Mouse (Mus musculus): ENCODE measurements around the gene Ptger3.

The Ptger3 gene

DNA sequence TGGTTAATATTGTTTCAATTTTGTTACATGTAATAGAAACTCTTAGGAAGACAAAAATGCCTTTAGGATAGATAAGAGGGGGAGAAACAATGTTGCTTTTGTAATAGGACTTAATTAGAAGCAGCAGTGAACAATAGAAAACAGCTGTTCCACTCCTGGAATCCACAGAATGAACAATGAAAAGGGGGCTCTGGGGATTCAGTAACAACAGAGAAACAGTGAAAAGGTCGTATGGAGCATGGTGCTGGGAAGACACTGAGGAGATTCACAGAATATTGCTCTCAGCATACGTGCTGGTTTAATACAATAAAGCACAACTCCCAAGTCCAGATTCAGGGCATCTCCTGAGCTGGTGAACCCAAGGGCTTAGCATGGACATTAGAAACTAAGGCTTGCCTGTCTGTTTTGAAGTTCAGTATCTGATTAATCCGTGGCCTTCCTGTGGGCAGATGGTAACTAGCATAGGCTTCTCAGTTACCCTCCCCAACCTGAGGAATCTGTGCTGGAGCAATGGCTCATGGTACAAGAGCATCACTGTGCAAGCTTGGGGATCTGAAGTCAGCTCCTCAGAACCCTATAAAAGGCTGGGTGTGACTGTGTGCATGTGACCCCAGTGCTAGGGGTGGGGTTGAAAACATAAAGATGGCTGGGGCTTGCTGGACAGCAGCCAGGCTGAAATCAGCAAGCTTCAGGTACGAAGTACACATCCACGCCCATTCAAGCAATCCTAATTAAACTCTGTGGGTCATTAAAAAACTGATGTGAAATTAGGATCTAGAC lies 16.1 kb downstream of the Ptger3 start:
- no peak for DNase-seq (ENCODE audit: low spot score in 2 of 2)

DNA sequence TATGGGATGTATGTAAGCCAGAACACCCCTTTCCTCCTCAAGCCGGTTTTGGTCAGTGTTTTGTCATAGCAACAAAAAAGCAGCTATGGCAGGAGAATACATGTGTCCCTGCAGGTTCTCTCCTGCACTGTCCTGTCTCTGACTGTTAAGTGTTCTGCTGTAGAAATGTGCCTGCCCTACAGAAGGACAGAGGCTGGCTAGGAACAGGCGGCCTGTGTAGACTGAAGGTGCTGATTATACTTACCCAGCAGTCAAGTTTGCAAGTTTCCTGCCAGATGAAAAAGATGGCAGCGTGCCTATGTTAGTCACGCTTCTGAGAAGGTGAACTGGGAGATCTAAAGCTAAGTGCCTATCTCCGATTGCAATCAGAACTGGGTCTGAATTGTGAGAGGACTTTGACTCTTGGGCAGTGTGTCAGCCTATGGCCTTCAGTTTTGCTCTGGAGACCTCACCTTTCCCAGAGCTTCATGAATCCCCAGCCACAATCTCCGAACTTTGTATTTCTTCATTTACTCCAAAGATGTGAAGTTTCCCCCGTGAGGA lies 31.2 kb downstream of the Ptger3 start:
- DNase-seq (ENCODE audit: low spot score in 2 of 2): no peak

DNA sequence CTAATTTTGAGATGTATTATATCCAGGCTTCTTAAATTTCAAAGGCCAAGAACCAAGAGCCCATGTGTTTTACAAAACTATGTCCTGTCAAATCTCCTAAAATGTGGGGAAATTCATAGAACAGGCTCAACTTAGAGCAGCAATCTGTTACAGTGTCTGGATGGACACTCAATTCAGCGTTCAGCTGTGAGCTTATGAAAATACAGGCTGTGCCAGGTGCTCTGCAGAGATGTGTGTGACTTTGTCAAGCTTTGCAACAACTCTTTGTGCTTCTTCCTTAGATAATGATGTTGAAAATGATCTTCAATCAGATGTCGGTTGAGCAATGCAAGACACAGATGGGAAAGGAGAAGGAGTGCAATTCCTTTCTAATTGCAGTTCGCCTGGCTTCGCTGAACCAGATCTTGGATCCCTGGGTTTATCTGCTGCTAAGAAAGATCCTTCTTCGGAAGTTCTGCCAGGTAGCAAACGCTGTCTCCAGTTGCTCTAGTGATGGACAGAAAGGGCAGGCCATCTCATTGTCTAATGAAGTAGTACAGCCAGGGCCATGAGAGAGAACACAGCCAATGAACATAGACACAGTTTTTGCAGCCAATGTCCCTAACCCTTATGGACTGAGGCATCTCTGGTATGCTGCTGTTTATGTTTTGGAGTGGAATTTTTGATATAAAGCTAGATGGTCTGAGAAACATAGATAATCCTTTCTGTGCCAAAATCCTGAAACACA lies 38.2 kb downstream of the Ptger3 start:
- DNase-seq (ENCODE audit: low spot score in 2 of 2): peak in 1 of 2 experiments; percentile 46

DNA sequence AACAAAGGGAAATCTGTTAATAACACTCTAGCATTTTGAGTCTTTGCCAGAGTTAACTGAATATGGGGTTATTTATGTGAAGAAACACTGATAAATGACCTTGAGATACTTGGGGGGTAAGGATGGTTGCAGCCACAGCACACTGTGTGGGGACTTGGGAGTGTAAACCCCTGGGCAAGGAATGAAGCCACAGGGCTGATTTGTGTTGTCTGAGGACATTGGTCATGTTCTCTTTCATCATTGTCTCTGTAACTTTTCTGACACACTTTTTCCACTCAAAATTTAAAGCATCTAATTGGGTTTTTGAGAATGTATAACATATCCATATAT lies 38.7 kb downstream of the Ptger3 start:
- DNase-seq (ENCODE audit: low spot score in 2 of 2): no peak

DNA sequence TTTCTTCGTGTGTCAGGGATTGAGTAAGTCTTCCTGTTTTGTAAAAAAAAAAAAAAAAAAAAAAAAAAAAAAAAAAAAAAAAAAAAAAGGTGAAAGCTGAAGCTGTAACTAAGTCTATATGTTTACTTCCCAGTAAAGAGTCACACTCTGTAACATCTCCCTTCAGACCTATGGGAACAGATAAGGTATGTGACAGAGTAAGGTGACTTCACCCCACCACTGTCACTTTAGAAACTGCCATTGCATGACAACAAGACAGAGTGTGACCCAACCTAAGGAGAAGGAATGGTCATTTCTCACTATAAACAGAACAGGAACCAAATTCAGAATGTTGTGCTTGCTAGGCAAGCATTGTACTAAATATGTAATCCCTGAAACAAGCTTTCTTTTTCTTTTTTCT lies 46.9 kb downstream of the Ptger3 start:
- DNase-seq (ENCODE audit: low spot score in 2 of 2): no peak

DNA sequence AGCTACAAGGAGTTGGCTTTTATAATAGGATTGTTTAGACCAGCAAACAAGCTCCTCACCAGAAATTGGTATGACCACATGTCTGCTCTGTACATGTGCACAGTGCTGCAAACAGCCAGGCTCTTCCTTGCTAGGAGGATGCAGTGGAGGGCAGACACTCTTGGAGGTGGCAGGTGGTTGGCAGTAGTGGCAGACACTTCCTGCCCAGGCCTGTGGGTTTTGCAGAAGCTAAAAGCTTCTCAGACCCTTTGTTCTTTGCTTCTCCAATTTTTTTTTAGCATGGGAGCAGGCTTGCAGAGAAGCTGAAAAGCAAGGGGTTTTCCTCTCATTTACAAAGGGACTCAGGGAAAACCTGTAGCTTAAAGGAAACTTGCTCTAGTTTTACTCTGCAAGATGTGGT lies 50.3 kb downstream of the Ptger3 start:
- DNase-seq (ENCODE audit: low spot score in 2 of 2): peak; percentile 33 to 38

DNA sequence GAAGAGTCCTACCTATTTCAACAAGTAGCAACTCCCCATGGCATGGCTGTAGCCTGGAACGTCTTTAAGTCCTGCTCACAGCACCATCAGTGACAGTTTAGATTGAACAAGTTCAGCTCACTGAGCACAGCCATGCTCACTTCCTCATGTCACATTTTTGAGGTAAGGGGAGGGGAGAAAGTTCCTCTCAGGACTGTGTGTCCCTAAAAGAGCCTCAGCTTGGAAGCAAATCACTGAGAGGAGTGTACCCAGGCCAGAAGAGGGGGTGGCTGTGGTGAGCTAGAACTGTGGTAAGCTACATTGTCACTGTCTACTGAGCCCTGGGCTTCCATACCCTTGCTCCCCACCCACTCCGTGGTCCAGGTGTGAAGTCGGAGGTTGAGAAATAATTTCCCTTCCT lies 60.7 kb downstream of the Ptger3 start:
- DNase-seq (ENCODE audit: low spot score in 2 of 2): no peak

DNA sequence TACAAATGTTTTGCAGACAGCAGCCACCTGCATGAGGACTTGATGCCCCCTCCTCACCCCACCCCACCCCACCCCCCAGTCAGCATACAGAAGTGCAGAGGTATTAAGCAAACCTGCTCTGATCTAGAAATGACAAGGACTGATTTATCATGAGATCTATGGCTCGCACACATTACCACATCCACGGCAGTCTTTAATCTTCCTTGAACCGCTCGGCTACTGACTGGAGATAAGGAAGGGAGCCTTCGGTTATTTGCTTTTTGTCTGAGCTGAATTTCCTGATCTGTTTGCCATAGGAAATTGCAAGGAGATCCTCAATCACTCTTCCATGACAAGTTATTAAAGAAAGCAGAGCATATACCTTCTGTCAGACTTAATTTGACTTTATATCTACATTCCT lies 64.0 kb downstream of the Ptger3 start:
- no peak for DNase-seq (ENCODE audit: low spot score in 2 of 2)

DNA sequence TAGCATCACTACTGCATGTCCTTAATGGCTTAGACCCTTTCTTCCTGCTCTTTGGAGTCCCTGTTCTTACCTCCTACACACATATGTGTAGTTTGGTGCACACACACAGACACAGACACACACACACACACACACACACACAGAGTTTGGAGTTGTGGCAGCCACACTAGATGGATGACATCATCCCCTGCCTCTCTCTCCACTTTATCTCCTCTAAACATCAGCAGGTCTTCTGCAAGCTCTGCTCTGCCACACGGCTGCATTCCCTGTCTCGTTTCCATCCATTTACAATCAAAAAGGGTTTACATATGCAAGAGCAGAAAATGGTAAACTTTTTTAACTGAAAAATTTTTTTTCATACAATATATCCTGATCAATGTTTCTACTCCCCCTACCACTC lies 64.7 kb downstream of the Ptger3 start:
- no peak for DNase-seq (ENCODE audit: low spot score in 2 of 2)

DNA sequence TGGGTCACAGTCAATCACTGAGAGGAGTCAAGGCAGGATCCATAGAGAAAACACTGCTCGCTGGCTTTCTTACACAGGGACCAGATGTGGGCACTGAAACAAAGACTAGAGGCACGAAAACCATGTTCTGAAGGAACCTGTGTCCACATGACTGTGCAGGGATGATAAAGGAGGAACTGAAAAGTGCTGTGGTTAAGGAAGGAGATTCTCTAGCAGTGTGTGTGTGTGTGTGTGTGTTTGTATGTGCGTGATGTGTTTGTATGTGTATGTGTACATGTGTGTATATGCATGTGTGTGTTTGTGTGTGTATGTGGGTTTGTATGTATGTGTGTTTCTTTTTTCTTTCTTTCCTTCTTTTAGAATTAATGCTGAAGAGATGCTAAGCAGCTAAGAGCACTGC lies 67.7 kb downstream of the Ptger3 start:
- no peak for DNase-seq (ENCODE audit: low spot score in 2 of 2)

DNA sequence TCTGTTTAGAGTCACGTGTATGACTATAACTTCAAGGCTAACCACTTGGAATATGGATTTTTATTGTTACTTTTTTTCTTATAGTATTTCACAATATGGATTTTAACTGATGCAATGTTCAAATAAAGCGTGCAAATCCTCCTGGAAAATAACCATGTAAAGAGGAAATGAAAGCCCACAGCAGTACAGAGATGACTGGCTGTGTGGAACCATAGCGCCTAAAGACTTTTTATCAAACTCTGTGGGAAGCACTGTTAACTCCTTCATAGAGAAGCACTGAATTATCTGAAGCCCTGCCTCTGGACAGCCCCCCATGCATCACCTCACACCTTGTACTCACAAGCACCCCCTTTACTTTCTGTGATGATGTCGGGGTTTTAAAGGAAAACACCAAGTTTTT lies 69.0 kb downstream of the Ptger3 start:
- no peak for DNase-seq (ENCODE audit: low spot score in 2 of 2)

DNA sequence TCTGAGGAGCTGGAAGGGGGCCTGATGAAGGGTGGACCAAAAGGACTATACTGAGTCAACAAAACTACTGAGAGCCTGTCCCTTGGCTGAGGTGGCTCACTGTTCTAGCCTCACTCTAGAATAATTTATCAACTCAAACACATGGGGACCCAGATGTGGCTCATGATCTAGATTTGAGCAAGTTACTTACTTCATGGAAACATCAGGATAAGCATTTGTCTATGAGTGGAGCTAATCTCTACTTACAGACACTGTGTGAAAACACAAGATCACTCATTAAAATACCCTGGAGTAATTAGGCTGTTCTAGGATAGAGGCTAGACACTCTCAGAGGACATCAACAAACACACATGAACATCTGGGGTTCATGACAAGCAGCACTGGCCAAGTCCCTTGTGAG lies 70.2 kb downstream of the Ptger3 start:
- DNase-seq (ENCODE audit: low spot score in 2 of 2): no peak

DNA sequence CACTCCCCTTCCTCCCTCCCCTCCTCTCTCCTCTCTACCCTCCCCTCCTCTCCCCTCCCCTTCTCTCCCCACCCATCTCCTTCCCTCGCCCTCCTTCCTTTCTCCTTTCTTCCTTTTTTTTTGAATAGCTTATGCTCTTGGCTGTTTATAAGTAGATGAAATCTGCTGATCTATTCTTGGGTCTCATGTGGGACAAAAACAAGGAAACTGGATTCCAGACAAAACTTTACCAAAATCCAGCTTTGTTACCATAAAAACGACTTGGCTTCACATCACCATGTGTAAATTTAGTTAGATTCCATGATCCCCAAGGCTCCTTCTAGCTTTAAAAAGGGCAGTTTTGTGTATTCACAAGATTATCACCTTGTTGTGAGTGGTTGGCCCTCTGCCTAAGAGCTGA lies 70.6 kb downstream of the Ptger3 start:
- DNase-seq (ENCODE audit: low spot score in 2 of 2): no peak

DNA sequence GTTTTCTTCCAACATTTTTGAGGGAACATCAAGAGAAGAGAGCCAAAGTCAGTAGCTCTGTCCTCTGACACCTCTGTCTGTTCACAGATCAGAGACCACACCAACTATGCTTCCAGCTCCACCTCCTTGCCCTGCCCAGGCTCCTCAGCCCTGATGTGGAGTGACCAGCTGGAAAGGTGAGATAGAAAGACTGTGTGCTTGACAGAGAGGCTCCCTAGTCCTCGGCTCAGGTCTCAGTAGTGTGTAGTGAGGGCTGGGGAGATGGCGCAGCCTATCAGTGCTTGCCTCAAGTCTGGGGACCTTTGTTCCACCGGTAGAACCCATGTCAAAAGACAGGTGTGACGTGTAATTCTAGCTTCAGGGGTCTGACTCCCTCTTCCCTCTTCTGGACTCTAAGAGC lies 74.9 kb downstream of the Ptger3 start:
- no peak for DNase-seq (ENCODE audit: low spot score in 2 of 2)

DNA sequence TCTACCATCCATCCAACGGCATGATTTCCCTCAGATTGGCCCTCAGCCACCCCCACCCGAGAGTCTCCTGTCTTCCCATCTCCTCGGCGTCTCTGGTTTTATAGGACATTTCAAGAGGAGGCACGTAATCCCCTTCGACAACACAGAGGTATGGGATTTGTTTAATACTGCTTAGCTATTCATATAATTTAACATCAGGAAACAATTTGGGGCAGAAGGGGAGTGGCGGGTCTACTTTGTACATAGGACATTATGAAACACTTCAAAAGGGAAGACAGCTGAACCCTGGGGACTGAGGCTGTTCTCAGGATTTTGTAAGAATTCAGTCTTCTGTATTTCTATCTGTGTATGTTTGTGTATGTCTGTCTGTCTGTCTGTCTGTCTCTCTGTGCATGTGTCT lies 94.9 kb downstream of the Ptger3 start:
- DNase-seq (ENCODE audit: low spot score in 2 of 2): no peak

DNA sequence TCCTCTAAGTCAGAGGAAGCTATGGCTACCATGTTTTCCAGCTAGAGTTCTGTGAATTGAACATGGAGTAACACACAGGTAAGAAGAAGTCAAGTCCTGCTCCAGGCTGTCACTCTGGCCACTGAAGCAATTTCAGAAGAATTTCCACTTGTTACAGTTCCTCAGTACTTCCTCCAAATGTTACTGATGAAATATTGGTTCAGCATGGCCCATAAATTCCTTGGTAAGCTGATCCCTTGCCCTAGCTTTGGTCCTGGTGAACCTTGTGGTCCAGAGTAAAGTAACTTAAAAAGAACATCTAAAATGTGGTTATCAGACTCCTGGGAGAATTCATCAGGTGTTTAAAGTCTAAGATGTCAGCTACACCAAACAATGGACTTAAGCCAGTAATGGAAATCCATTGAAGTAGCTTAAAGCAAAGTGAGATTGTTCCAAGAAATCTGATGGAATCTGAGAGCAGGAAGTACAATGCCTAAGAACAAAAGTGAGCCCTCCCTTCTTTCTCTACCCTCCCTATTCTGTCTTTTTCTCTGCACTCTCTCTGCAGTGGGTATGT lies 97.9 kb downstream of the Ptger3 start:
- no peak for DNase-seq (ENCODE audit: low spot score in 2 of 2)

DNA sequence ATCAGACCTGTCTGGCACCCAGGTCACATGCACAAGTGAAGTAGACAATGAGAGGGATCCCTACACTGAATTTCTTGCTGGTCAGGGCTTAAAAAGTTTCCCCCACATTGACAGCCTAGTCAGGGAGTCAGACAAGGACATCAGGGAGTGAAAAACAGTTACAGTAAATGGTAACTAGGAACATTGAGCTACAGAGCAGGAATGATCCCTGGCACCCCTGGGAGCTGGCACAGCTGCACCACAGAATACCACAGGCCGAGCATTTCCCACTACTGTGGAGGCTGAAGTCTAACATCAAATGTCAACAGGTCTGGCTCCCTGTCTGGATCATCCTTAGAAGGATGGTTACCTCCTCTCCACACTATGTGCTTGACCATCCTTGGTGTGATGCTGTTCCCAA lies 98.8 kb downstream of the Ptger3 start:
- no peak for DNase-seq (ENCODE audit: low spot score in 2 of 2)

DNA sequence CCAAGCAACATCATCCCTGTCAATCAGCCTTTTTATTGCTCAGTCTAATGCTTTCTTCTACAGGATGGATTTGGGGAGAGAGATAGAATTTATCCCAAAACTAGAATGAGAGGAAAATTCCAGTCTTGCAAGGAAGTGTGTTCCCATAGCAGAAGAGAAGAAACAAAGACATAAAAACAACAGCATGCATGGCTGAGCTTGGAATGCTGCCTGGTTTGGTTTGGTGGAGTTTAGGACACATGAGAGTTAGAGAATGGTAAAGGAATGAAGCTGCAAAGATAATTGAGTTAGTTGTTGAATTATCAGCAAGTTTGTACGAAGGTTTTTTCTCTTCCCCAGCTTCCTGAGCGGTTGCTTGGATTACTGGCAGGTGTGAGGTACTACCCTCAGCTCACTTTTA lies 99.5 kb downstream of the Ptger3 start:
- DNase-seq (ENCODE audit: low spot score in 2 of 2): no peak

DNA sequence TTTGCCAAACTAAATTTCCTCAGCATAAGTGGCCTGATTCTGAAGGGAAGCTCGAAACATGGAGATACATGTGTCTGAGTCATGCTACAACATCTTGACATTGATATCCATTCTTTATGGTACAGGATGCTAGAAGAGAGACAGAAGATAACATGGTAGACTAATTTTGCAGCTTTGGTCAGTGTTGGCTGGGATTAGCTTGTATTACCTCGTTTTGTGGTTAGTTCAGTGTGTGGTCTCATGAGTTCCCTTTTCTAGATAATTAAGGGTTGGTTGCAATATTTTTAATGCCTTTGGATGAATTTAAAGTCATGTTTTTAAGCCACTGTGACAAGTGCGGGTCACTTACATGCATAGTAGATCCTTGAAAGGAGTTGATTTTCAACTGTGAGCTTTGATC lies 119.4 kb downstream of the Ptger3 start:
- no peak for DNase-seq (ENCODE audit: low spot score in 2 of 2)

DNA sequence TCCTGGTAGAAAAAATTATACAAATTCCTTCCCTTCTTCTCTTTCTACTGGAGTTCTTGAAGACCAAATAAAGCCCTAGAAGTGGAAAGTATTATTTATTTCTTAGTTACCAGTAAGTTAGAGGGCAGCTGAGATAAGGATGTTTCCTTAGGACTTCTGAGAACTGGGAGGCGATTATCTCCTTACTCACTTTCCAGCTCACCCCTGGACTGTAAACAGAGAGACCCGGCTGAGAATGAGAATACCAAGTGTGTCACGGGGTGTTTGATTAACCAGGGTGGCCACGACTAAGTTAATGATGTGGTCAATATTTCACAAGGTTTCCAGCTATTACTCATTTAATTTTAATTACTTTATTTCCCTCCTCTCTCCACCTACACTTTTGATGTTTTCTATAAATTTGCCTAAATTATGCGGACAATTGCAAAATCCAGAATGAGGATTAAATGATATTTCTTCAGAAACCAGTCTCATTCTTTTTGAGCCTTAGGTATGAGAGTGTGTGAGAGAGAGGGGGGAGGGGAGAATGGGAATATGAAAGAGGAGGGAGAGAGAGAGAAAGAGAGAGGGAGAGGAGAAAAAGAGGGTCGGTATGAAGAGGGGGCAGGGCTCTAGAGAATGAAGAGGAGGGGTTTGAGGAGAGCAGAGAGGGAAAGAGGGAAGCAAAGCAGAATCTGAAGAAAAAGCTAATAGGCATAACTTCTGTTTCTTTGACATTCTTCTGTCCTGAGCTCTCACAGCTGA lies 121.9 kb downstream of the Ptger3 start:
- no peak for DNase-seq (ENCODE audit: low spot score in 2 of 2)

Data from right cerebral cortex, postnatal 10 days (tissue).